Mouse (Mus musculus) CH12.LX (cell line): ENCODE results near the gene Cox11.

Experiments
- BHLHE40 ChIP-seq: IDR thresholded peaks from 2 replicates; pipeline ENCODE4 v1.6.1; 2011; ENCODE audit warnings: mild to moderate bottlenecking, low read depth, low read length, improper control_type of control experiment
- CTCF ChIP-seq, 2 experiments: IDR thresholded peaks in 1 of 2; conservative IDR thresholded peaks in 1 of 2; 2 replicates each; pipeline ENCODE4 v1.5.1; 2011 to 2012; ENCODE audit warnings: low read depth in 2 of 2, low read length in 2 of 2, improper control_type of control experiment in 1 of 2, inconsistent platforms in 1 of 2, mild to moderate bottlenecking in 1 of 2, moderate library complexity in 1 of 2
- HCFC1 ChIP-seq: IDR thresholded peaks from 2 replicates; pipeline ENCODE4 v1.6.1; 2012; ENCODE audit warnings: low read depth, mild to moderate bottlenecking, inconsistent platforms, low read length, improper control_type of control experiment
- JUN ChIP-seq: IDR thresholded peaks from 2 replicates; pipeline ENCODE4 v1.6.1; 2011; ENCODE audit warnings: low read depth, mild to moderate bottlenecking, low read length, improper control_type of control experiment, moderate library complexity; ENCODE audit not compliant: insufficient read depth
- MAX ChIP-seq: IDR thresholded peaks from 2 replicates; pipeline ENCODE4 v1.6.1; 2011; ENCODE audit warnings: low read length, improper control_type of control experiment
- NELFE ChIP-seq: IDR thresholded peaks from 2 replicates; pipeline ENCODE4 v1.6.1; 2011; ENCODE audit warnings: low read depth, low read length, improper control_type of control experiment
- RAD21 ChIP-seq: IDR thresholded peaks from 2 replicates; pipeline ENCODE4 v1.6.1; 2011; ENCODE audit warnings: low read depth, mild to moderate bottlenecking, low read length, improper control_type of control experiment, moderate library complexity
- TCF12 ChIP-seq: IDR thresholded peaks from 2 replicates; pipeline ENCODE4 v1.6.1; 2014; ENCODE audit warnings: low read depth, mild to moderate bottlenecking, inconsistent platforms, low read length, improper control_type of control experiment
- USF1 ChIP-seq: IDR thresholded peaks from 2 replicates; pipeline ENCODE4 v1.6.1; 2014; ENCODE audit warnings: low read depth, mild to moderate bottlenecking, inconsistent platforms, low read length, improper control_type of control experiment

DNA sequence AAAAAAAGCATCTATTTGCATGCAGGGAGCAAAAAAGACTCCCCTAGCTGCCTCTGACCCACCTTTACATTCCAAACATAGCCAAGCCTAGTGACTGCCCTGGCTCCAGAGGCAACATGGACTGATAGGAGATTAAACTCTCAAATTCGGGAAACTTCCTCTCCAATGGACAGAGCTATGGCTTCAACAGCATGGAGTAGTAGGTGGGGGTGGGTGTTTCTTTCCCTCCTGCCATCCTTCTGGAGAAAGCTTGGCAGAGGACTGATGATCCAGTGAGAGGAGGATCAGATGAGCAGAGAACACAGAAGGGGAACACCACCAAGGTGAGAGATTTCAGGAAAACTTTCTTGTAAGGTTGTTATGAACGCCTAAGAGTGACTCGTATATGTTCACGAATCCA is 14.6 kb downstream of the Cox11 start:
- no peak for TF ChIP-seq BHLHE40
- TF ChIP-seq RAD21, result no peak
- no peak for TF ChIP-seq JUN
- no peak for TF ChIP-seq HCFC1
- TF ChIP-seq MAX, result no peak
- TF ChIP-seq NELFE, result no peak
- TF ChIP-seq CTCF (conservative IDR thresholded peaks at IDR 0.05 in 1 of 2, IDR thresholded peaks at IDR 0.05 in 1 of 2; ENCODE audit: low read depth in 2 of 2, low read length in 2 of 2), result no peak
- TF ChIP-seq TCF12, result no peak
- no peak for TF ChIP-seq USF1
